Mouse (Mus musculus) cerebellum, adult 2 months (tissue): ENCODE results near the gene Scel.

ENCODE experiments used
- CTCF ChIP-seq: fragments of 200-500 bp; IDR thresholded peaks from 2 replicates; pipeline ENCODE4 v1.5.1; 2011; ENCODE audit warnings: low read depth, mild to moderate bottlenecking, control low read depth, low read length, moderate library complexity, borderline replicate concordance; ENCODE audit not compliant: insufficient read depth
- POLR2A ChIP-seq: fragments of 200-500 bp; IDR thresholded peaks from 2 replicates; pipeline ENCODE4 v1.6.1; 2011; ENCODE audit warnings: low read length, control low read depth, borderline replicate concordance; ENCODE audit not compliant: insufficient read depth

- TF ChIP-seq CTCF = no peak
- no peak for TF ChIP-seq POLR2A
Observed at GRCm38 (mm10) chr14:103653800-103654199, 140.7 kb downstream of the Scel start.
